Mouse (Mus musculus): ENCODE measurements around the gene Csnk1g1. TPM values are rescaled to one million over a fixed set of nuclear protein-coding genes. Genes with fewer than 3 reads are reported as not detected.

Gene Csnk1g1
- polyA plus RNA-seq, 1 experiment from 2014 or later = 3.1 TPM

GRCm38 (mm10) chr9:66068056-66068455 is 159.3 kb downstream of the Csnk1g1 start:
- WGBS (ENCODE audit: insufficient replicate concordance) = 69% methylated on average over 4 of the region's 4 CpGs
- no peak for ATAC-seq (ENCODE audit: insufficient read depth)
- H3K4me2 ChIP-seq = peak overlapping the region; percentile 82
- H3K36me3 ChIP-seq (replicated peaks) = peaks cover 47% of the 10 kb centered on the region
- H3K27me3 ChIP-seq = peaks cover 27% of the 10 kb centered on the region
- peak overlapping the region; percentile 90 for H3K9ac ChIP-seq
- H3K9me3 ChIP-seq (replicated peaks) = no peaks in the 10 kb centered on the region
- H3K4me1 ChIP-seq (replicated peaks) = peaks cover 54% of the 10 kb centered on the region
- peak overlapping the region; percentile 82 for H3K4me3 ChIP-seq (replicated peaks)
- peak overlapping the region; percentile 81 for H3K27ac ChIP-seq (replicated peaks)

GRCm38 (mm10) chr9:66068971-66069391 is 160.3 kb downstream of the Csnk1g1 start:
- Histone ChIP-seq H3K4me2 (peak overlapping the region; percentile 82), H3K27ac (replicated peaks) (peak overlapping the region; percentile 81), H3K27me3 (peaks cover 36% of the 10 kb centered on the region), H3K9me3 (replicated peaks) (no peaks in the 10 kb centered on the region), H3K36me3 (replicated peaks) (peaks cover 38% of the 10 kb centered on the region), H3K4me3 (replicated peaks) (peak overlapping the region; percentile 82), H3K9ac (peak overlapping the region; percentile 90), H3K4me1 (replicated peaks) (peaks cover 54% of the 10 kb centered on the region)
- WGBS (ENCODE audit: insufficient replicate concordance) = 2% methylated on average over 30 of the region's 30 CpGs
- peak; percentile 55 for ATAC-seq (ENCODE audit: insufficient read depth)

GRCm38 (mm10) chr9:66069583-66069982 is 160.9 kb downstream of the Csnk1g1 start, which contains the start of gene Snx22:
Gene Snx22, minus strand, starts transcription at chr9:66069719.
- H3K4me2 ChIP-seq = peak within 1 kb of the TSS; percentile 82
- H3K9ac ChIP-seq = peak within 1 kb of the TSS; percentile 90
- H3K9me3 ChIP-seq (replicated peaks) = no peaks in the 10 kb centered on the region
- ATAC-seq (ENCODE audit: insufficient read depth) = peak; percentile 93
- H3K36me3 ChIP-seq (replicated peaks) = peaks cover 32% of the 10 kb centered on the region
- peak within 1 kb of the TSS; percentile 82 for H3K4me3 ChIP-seq (replicated peaks)
- H3K4me1 ChIP-seq (replicated peaks) = peaks cover 54% of the 10 kb centered on the region
- H3K27me3 ChIP-seq = peaks cover 42% of the 10 kb centered on the region
- H3K27ac ChIP-seq (replicated peaks) = peak within 1 kb of the TSS; percentile 90
- under 1% methylated on average over 22 of the region's 22 CpGs for WGBS (ENCODE audit: insufficient replicate concordance)

GRCm38 (mm10) chr9:66070151-66070550 is 161.4 kb downstream of the Csnk1g1 start:
- Histone ChIP-seq H3K27ac (replicated peaks) (peak overlapping the region; percentile 90), H3K9ac (0 out of 2 replicates have a peak overlapping the region, but pooled peaks have one; percentile 13), H3K4me2 (peak overlapping the region; percentile 82), H3K9me3 (replicated peaks) (no peaks in the 10 kb centered on the region), H3K4me1 (replicated peaks) (peaks cover 56% of the 10 kb centered on the region), H3K4me3 (replicated peaks) (peak overlapping the region; percentile 82), H3K36me3 (replicated peaks) (peaks cover 29% of the 10 kb centered on the region), H3K27me3 (peaks cover 45% of the 10 kb centered on the region)
- 53% methylated on average over 5 of the region's 5 CpGs for WGBS (ENCODE audit: insufficient replicate concordance)
- peak; percentile 17 for ATAC-seq (ENCODE audit: insufficient read depth)

GRCm38 (mm10) chr9:66072754-66073153 is 164.0 kb downstream of the Csnk1g1 start:
- H3K36me3 ChIP-seq (replicated peaks) = peaks cover 3% of the 10 kb centered on the region
- no peak overlapping the region for H3K4me2 ChIP-seq
- whole genome bisulfite sequencing (ENCODE audit: insufficient replicate concordance) = 77% methylated on average over 7 of the region's 7 CpGs
- H3K4me1 ChIP-seq (replicated peaks) = peaks cover 45% of the 10 kb centered on the region
- H3K9me3 ChIP-seq (replicated peaks) = no peaks in the 10 kb centered on the region
- H3K27me3 ChIP-seq = peaks cover 66% of the 10 kb centered on the region
- H3K27ac ChIP-seq (replicated peaks) = no peak overlapping the region
- ATAC-seq (ENCODE audit: insufficient read depth) = no peak
- no peak overlapping the region for H3K9ac ChIP-seq
- no peak overlapping the region for H3K4me3 ChIP-seq (replicated peaks)

DNA sequence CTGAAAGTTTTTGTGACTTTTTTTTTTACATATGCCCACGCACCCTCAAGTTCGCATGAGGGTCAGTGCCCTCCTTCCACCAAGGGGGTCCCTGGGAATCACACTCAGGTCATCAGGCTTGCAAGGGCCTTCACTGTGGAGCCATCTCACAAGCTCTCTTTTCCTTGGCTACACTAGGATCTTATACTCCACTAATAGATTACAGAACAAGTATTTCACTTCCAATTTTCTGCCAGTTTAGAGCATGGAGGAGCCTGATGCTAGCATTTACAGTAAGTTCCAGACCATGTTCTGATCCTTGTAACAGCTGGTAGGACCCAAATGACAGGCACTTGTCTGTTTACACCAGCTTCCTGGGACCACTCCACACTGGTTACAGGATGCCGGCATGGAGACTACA is 169.3 kb downstream of the Csnk1g1 start:
- H3K4me2 ChIP-seq = no peak overlapping the region
- H3K27me3 ChIP-seq = peaks cover 82% of the 10 kb centered on the region
- no peaks in the 10 kb centered on the region for H3K9me3 ChIP-seq (replicated peaks)
- no peak for ATAC-seq (ENCODE audit: insufficient read depth)
- H3K9ac ChIP-seq = no peak overlapping the region
- peaks cover 15% of the 10 kb centered on the region for H3K4me1 ChIP-seq (replicated peaks)
- 68% methylated on average over 3 of the region's 3 CpGs for WGBS (ENCODE audit: insufficient replicate concordance)
- no peak overlapping the region for H3K27ac ChIP-seq (replicated peaks)
- no peaks in the 10 kb centered on the region for H3K36me3 ChIP-seq (replicated peaks)
- no peak overlapping the region for H3K4me3 ChIP-seq (replicated peaks)

- peaks cover 15% of the 10 kb centered on the region for H3K4me1 ChIP-seq (replicated peaks)
- no peak overlapping the region for H3K27ac ChIP-seq (replicated peaks)
- no peak overlapping the region for H3K4me2 ChIP-seq
- H3K9me3 ChIP-seq (replicated peaks) = no peaks in the 10 kb centered on the region
- no peaks in the 10 kb centered on the region for H3K36me3 ChIP-seq (replicated peaks)
- 29% methylated on average over 14 of the region's 14 CpGs for WGBS (ENCODE audit: insufficient replicate concordance)
- H3K9ac ChIP-seq = 0 out of 2 replicates have a peak overlapping the region, but pooled peaks have one; percentile 6
- ATAC-seq (ENCODE audit: insufficient read depth) = no peak
- H3K27me3 ChIP-seq = peaks cover 78% of the 10 kb centered on the region
- no peak overlapping the region for H3K4me3 ChIP-seq (replicated peaks)
Observed at GRCm38 (mm10) chr9:66078493-66078892, 169.8 kb downstream of the Csnk1g1 start.

- 0 out of 2 replicates have a peak, but pooled peaks cover 3% of the 10 kb centered on the region for H3K36me3 ChIP-seq (replicated peaks)
- peaks cover 11% of the 10 kb centered on the region for H3K4me1 ChIP-seq (replicated peaks)
- no peak for ATAC-seq (ENCODE audit: insufficient read depth)
- 66% methylated on average over 3 of the region's 3 CpGs for WGBS (ENCODE audit: insufficient replicate concordance)
- H3K4me2 ChIP-seq = no peak overlapping the region
- no peak overlapping the region for H3K27ac ChIP-seq (replicated peaks)
- H3K9ac ChIP-seq = no peak overlapping the region
- H3K27me3 ChIP-seq = peaks cover 59% of the 10 kb centered on the region
- H3K9me3 ChIP-seq (replicated peaks) = no peaks in the 10 kb centered on the region
- H3K4me3 ChIP-seq (replicated peaks) = no peak overlapping the region
Observed at GRCm38 (mm10) chr9:66080804-66081459, 172.2 kb downstream of the Csnk1g1 start.

GRCm38 (mm10) chr9:66081999-66082398 is 173.3 kb downstream of the Csnk1g1 start:
- H3K27me3 ChIP-seq = peaks cover 50% of the 10 kb centered on the region
- H3K36me3 ChIP-seq (replicated peaks) = peaks cover 13% of the 10 kb centered on the region
- no peak overlapping the region for H3K27ac ChIP-seq (replicated peaks)
- H3K4me2 ChIP-seq = no peak overlapping the region
- H3K9ac ChIP-seq = no peak overlapping the region
- H3K4me3 ChIP-seq (replicated peaks) = no peak overlapping the region
- no peaks in the 10 kb centered on the region for H3K9me3 ChIP-seq (replicated peaks)
- 46% methylated on average over 4 of the region's 4 CpGs for WGBS (ENCODE audit: insufficient replicate concordance)
- ATAC-seq (ENCODE audit: insufficient read depth) = no peak
- peaks cover 8% of the 10 kb centered on the region for H3K4me1 ChIP-seq (replicated peaks)

GRCm38 (mm10) chr9:66084171-66084570 is 175.4 kb downstream of the Csnk1g1 start:
- H3K4me3 ChIP-seq (replicated peaks) = no peak overlapping the region
- WGBS (ENCODE audit: insufficient replicate concordance) = 81% methylated on average over 3 of the region's 3 CpGs
- ATAC-seq (ENCODE audit: insufficient read depth) = no peak

GRCm38 (mm10) chr9:66087062-66087461 is 178.3 kb downstream of the Csnk1g1 start:
- Histone ChIP-seq H3K9ac (no peak overlapping the region), H3K4me1 (replicated peaks) (0 out of 2 replicates have a peak, but pooled peaks cover 4% of the 10 kb centered on the region), H3K4me2 (no peak overlapping the region), H3K9me3 (replicated peaks) (no peaks in the 10 kb centered on the region), H3K4me3 (replicated peaks) (no peak overlapping the region), H3K27ac (replicated peaks) (no peak overlapping the region), H3K27me3 (peaks cover 8% of the 10 kb centered on the region; the same call in 1 of the 2 replicates), H3K36me3 (replicated peaks) (peaks cover 63% of the 10 kb centered on the region)
- WGBS (ENCODE audit: insufficient replicate concordance) = 86% methylated on average over 7 of the region's 7 CpGs
- ATAC-seq (ENCODE audit: insufficient read depth) = no peak

More at GRCm38 (mm10) chr9:66084171-66084570, 175.4 kb downstream of the Csnk1g1 start:
- peaks cover 28% of the 10 kb centered on the region for H3K27me3 ChIP-seq
- H3K9me3 ChIP-seq (replicated peaks) = no peaks in the 10 kb centered on the region
- no peaks in the 10 kb centered on the region for H3K4me1 ChIP-seq (replicated peaks)
- no peak overlapping the region for H3K9ac ChIP-seq
- no peak overlapping the region for H3K4me2 ChIP-seq
- H3K36me3 ChIP-seq (replicated peaks) = peaks cover 34% of the 10 kb centered on the region
- H3K27ac ChIP-seq (replicated peaks) = no peak overlapping the region
